Mouse (Mus musculus) hindbrain, embryonic 15.5 days (tissue): ENCODE data around the gene Btbd17. TPM values are rescaled to one million over a fixed set of nuclear protein-coding genes. Genes with fewer than 3 reads are reported as not detected.

Experiments
- ATAC-seq: fragments of 200-750 bp; cut with Nextera tagmentation; 2 replicates; pipeline ENCODE4 v1.8.0; 2017; ENCODE audit warnings: low read depth, moderate number of reproducible peaks, moderate TSS enrichment; ENCODE audit not compliant: low FRiP score
- H3K27ac ChIP-seq: fragments of 300-500 bp; sonication (generic); replicated peaks from 2 replicates; pipeline ENCODE4 v1.5.1; 2015; ENCODE audit warnings: mild to moderate bottlenecking, inconsistent platforms
- H3K27me3 ChIP-seq: fragments of 300-500 bp; sonication (generic); 2 replicates; pipeline ENCODE4 v1.6.1; 2015; ENCODE audit warnings: control low read depth, inconsistent platforms
- H3K36me3 ChIP-seq: fragments of 300-500 bp; sonication (generic); 2 replicates; pipeline ENCODE4 v1.6.1; 2015; ENCODE audit warnings: control low read depth, inconsistent platforms
- H3K4me1 ChIP-seq: fragments of 300-500 bp; sonication (generic); replicated peaks from 2 replicates; pipeline ENCODE4 v1.6.1; 2015; ENCODE audit warnings: control low read depth, inconsistent platforms
- H3K4me2 ChIP-seq: fragments of 300-500 bp; sonication (generic); 2 replicates; pipeline ENCODE4 v1.6.1; 2015; ENCODE audit warnings: moderate library complexity, mild to moderate bottlenecking, inconsistent platforms
- H3K4me3 ChIP-seq: fragments of 300-500 bp; sonication (generic); 2 replicates; pipeline ENCODE4 v1.5.1; 2015; ENCODE audit warnings: mild to moderate bottlenecking, inconsistent platforms
- H3K9ac ChIP-seq: fragments of 300-500 bp; sonication (generic); 2 replicates; pipeline ENCODE4 v1.6.1; 2015; ENCODE audit warnings: inconsistent platforms
- H3K9me3 ChIP-seq: fragments of 300-500 bp; sonication (generic); 2 replicates; pipeline ENCODE4 v1.6.1; 2016; ENCODE audit warnings: control low read depth, inconsistent platforms
- WGBS: fragments of 180-500 bp; shearing (Covaris S2); methylation state at CpG from one replicate; pipeline ENCODE4 v1.1.7; 2015; 5-methylcytosine and 5-hydroxymethylcytosine counted together
- polyA plus RNA-seq: library from polyadenylated mRNA; unstranded; fragments of >200 nt; fragmentation: Nextera tagmentation; extraction: Ambion mirVana; gene quantifications from 2 replicates; pipeline ENCODE4 v1.2.1, GENCODE M21; 2015

The Btbd17 gene
- 26.0 and 26.4 TPM in 2 replicates for polyA plus RNA-seq

GRCm38 (mm10) chr11:114795848-114796322 is at the start of gene Btbd17:
TSS of gene Btbd17 (minus strand) at chr11:114795945.
- Histone ChIP-seq H3K27ac (peak within 1 kb of the TSS; percentile 92), H3K4me1 (peaks cover 53% of the 10 kb centered on the region), H3K9me3 (no peaks in the 10 kb centered on the region), H3K9ac (peak within 1 kb of the TSS; percentile 30), H3K4me3 (peak within 1 kb of the TSS; percentile 35), H3K36me3 (no peaks in the 10 kb centered on the region), H3K4me2 (peak within 1 kb of the TSS; percentile 70), H3K27me3 (no peaks in the 10 kb centered on the region)
- WGBS: 4% methylated on average over 4 of the region's 4 CpGs
- peak; percentile 81 for ATAC-seq

GRCm38 (mm10) chr11:114844464-114845220 is 48.9 kb upstream of the Btbd17 start:
- WGBS: 77% methylated on average over 7 of the region's 7 CpGs
- H3K4me3 ChIP-seq: no peak overlapping the region
- no peaks in the 10 kb centered on the region for H3K9me3 ChIP-seq
- no peaks in the 10 kb centered on the region for H3K36me3 ChIP-seq
- H3K4me2 ChIP-seq: no peak overlapping the region
- no peak overlapping the region for H3K9ac ChIP-seq
- peaks cover 7% of the 10 kb centered on the region; the same call in 1 of the 2 replicates for H3K4me1 ChIP-seq
- H3K27ac ChIP-seq: no peak overlapping the region
- no peak for ATAC-seq
- H3K27me3 ChIP-seq: peaks cover 9% of the 10 kb centered on the region

GRCm38 (mm10) chr11:114843818-114844463 is 48.2 kb upstream of the Btbd17 start:
- Histone ChIP-seq H3K9me3 (no peaks in the 10 kb centered on the region), H3K4me1 (peaks cover 7% of the 10 kb centered on the region; the same call in 1 of the 2 replicates), H3K36me3 (no peaks in the 10 kb centered on the region), H3K9ac (no peak overlapping the region), H3K27ac (no peak overlapping the region), H3K4me2 (no peak overlapping the region), H3K27me3 (peaks cover 2% of the 10 kb centered on the region; the same call in 1 of the 2 replicates), H3K4me3 (no peak overlapping the region)
- no peak for ATAC-seq
- 21% methylated on average over 8 of the region's 8 CpGs for WGBS

- no peak for ATAC-seq
- WGBS: 61% methylated on average over 5 of the region's 5 CpGs
Observed at GRCm38 (mm10) chr11:114833166-114833565, 37.4 kb upstream of the Btbd17 start.

GRCm38 (mm10) chr11:114830433-114830773 is 34.7 kb upstream of the Btbd17 start:
- no peak for ATAC-seq
- no peaks in the 10 kb centered on the region for H3K27me3 ChIP-seq
- no peak overlapping the region for H3K27ac ChIP-seq
- H3K9me3 ChIP-seq: no peaks in the 10 kb centered on the region
- no peaks in the 10 kb centered on the region for H3K36me3 ChIP-seq
- H3K4me1 ChIP-seq: peaks cover 17% of the 10 kb centered on the region
- no peak overlapping the region for H3K9ac ChIP-seq
- H3K4me3 ChIP-seq: no peak overlapping the region
- peak overlapping the region; percentile 43 for H3K4me2 ChIP-seq
- 19% methylated on average over 8 of the region's 8 CpGs for WGBS

More at GRCm38 (mm10) chr11:114833166-114833565, 37.4 kb upstream of the Btbd17 start:
- peaks cover 17% of the 10 kb centered on the region for H3K4me1 ChIP-seq
- no peak overlapping the region for H3K9ac ChIP-seq
- H3K27me3 ChIP-seq: no peaks in the 10 kb centered on the region
- H3K36me3 ChIP-seq: no peaks in the 10 kb centered on the region
- H3K4me2 ChIP-seq: no peak overlapping the region
- no peak overlapping the region for H3K4me3 ChIP-seq
- H3K9me3 ChIP-seq: no peaks in the 10 kb centered on the region
- no peak overlapping the region for H3K27ac ChIP-seq

GRCm38 (mm10) chr11:114829499-114830432 is 34.0 kb upstream of the Btbd17 start:
- peak overlapping the region; percentile 43 for H3K4me2 ChIP-seq
- peak; percentile 30; the same call in 1 of the 2 replicates for ATAC-seq
- H3K9ac ChIP-seq: no peak overlapping the region; the same call in 1 of the 2 replicates
- peaks cover 17% of the 10 kb centered on the region for H3K4me1 ChIP-seq
- 9% methylated on average over 24 of the region's 24 CpGs for WGBS
- no peaks in the 10 kb centered on the region for H3K9me3 ChIP-seq
- H3K27ac ChIP-seq: no peak overlapping the region
- no peaks in the 10 kb centered on the region for H3K27me3 ChIP-seq
- peak overlapping the region; percentile 19 for H3K4me3 ChIP-seq
- no peaks in the 10 kb centered on the region for H3K36me3 ChIP-seq

- Histone ChIP-seq H3K9ac (no peak overlapping the region), H3K9me3 (no peaks in the 10 kb centered on the region), H3K4me2 (no peak overlapping the region), H3K27ac (no peak overlapping the region), H3K27me3 (no peaks in the 10 kb centered on the region), H3K36me3 (no peaks in the 10 kb centered on the region), H3K4me3 (no peak overlapping the region), H3K4me1 (peaks cover 29% of the 10 kb centered on the region)
- WGBS: 52% methylated on average over 5 of the region's 5 CpGs
- ATAC-seq: no peak
Observed at GRCm38 (mm10) chr11:114826686-114827085, 30.9 kb upstream of the Btbd17 start.

GRCm38 (mm10) chr11:114823199-114823725 is 27.5 kb upstream of the Btbd17 start:
- no peak overlapping the region for H3K4me3 ChIP-seq
- no peaks in the 10 kb centered on the region for H3K36me3 ChIP-seq
- ATAC-seq: peak; percentile 27; the same call in 1 of the 2 replicates
- peaks cover 23% of the 10 kb centered on the region for H3K4me1 ChIP-seq
- H3K27me3 ChIP-seq: no peaks in the 10 kb centered on the region
- 8% methylated on average over 11 of the region's 11 CpGs for WGBS
- peak overlapping the region; percentile 61 for H3K27ac ChIP-seq
- H3K9ac ChIP-seq: no peak overlapping the region
- peak overlapping the region; percentile 20; the same call in 1 of the 2 replicates for H3K4me2 ChIP-seq
- H3K9me3 ChIP-seq: no peaks in the 10 kb centered on the region

- Histone ChIP-seq H3K4me2 (peak overlapping the region; percentile 20), H3K4me3 (no peak overlapping the region), H3K36me3 (no peaks in the 10 kb centered on the region), H3K9me3 (no peaks in the 10 kb centered on the region), H3K9ac (no peak overlapping the region), H3K4me1 (peaks cover 23% of the 10 kb centered on the region), H3K27me3 (no peaks in the 10 kb centered on the region), H3K27ac (peak overlapping the region; percentile 61)
- WGBS: 32% methylated on average over 12 of the region's 12 CpGs
- ATAC-seq: peak; percentile 76; the same call in 1 of the 2 replicates
Observed at GRCm38 (mm10) chr11:114822727-114823126, 27.0 kb upstream of the Btbd17 start.

- no peak overlapping the region for H3K9ac ChIP-seq
- H3K27ac ChIP-seq: no peak overlapping the region
- no peak overlapping the region for H3K4me3 ChIP-seq
- no peaks in the 10 kb centered on the region for H3K9me3 ChIP-seq
- ATAC-seq: no peak
- peaks cover 23% of the 10 kb centered on the region for H3K4me1 ChIP-seq
- no peaks in the 10 kb centered on the region for H3K27me3 ChIP-seq
- 64% methylated on average over 1 of the region's 1 CpGs for WGBS
- no peaks in the 10 kb centered on the region for H3K36me3 ChIP-seq
- no peak overlapping the region for H3K4me2 ChIP-seq
Observed at GRCm38 (mm10) chr11:114821325-114821724, 25.6 kb upstream of the Btbd17 start.

GRCm38 (mm10) chr11:114820444-114820843 is 24.7 kb upstream of the Btbd17 start:
- peaks cover 23% of the 10 kb centered on the region for H3K4me1 ChIP-seq
- no peak overlapping the region for H3K9ac ChIP-seq
- WGBS: 43% methylated on average over 3 of the region's 3 CpGs
- no peaks in the 10 kb centered on the region for H3K9me3 ChIP-seq
- no peak overlapping the region for H3K27ac ChIP-seq
- no peaks in the 10 kb centered on the region for H3K36me3 ChIP-seq
- no peaks in the 10 kb centered on the region for H3K27me3 ChIP-seq
- H3K4me3 ChIP-seq: no peak overlapping the region
- no peak overlapping the region for H3K4me2 ChIP-seq
- ATAC-seq: no peak
